Mouse (Mus musculus) E14TG2a.4 (cell line): ENCODE data around the gene Cic.
"Not testable (repeated sequence)": the region's sequence is repeated elsewhere in the genome, so short reads cannot be mapped to it uniquely, and the experiment has no call there.

Experiments used
- CTCF ChIP-seq: conservative IDR thresholded peaks from 2 replicates; pipeline ENCODE4 v1.5.1; 2014; ENCODE audit warnings: low read length
- NANOG ChIP-seq: IDR thresholded peaks from 2 replicates; pipeline ENCODE4 v1.6.1; 2014; ENCODE audit warnings: borderline replicate concordance, low read length, mixed read lengths
- POU5F1 ChIP-seq: IDR thresholded peaks from 2 replicates; pipeline ENCODE4 v1.6.1; 2014; ENCODE audit warnings: low read length, borderline replicate concordance

GRCm38 (mm10) chr7:25265743-25266142 lies 1.8 kb upstream of the Cic start:
- not testable (repeated sequence) for TF ChIP-seq NANOG, CTCF, POU5F1
